ENCODE assay signal across 8 mouse cellular contexts in genomic region chr1:82320456-82320855, GRCm38 (mm10). TPM values are rescaled to one million over a fixed set of nuclear protein-coding genes. Genes with fewer than 3 reads are reported as not detected.
DNase-seq lines count a peak whose midpoint lies in the region; ATAC-seq and TF ChIP-seq lines count a peak whose summit lies in the region.
"Had no signal": no experiment of that assay in that cellular context is flagged by ENCODE, and none has a peak within 500 bp of the region (broad histone marks: within the 10 kb centered on the region; RNA-seq: fewer than 3 reads in every experiment).

No protein-coding gene starts in this region.

- H3K36me3 ChIP-seq in limb, embryonic 14.5 days (ENCODE audit: control insufficient read depth, insufficient read depth, low read length), result no peaks in the 10 kb centered on the region
- H3K36me3 ChIP-seq in limb, embryonic 10.5 days, result no peaks in the 10 kb centered on the region
- H3K36me3 ChIP-seq in forebrain, embryonic 16.5 days (ENCODE audit: control insufficient read depth, insufficient read depth), result no peaks in the 10 kb centered on the region
- H3K36me3 ChIP-seq: limb, embryonic 12.5 days had no signal

- H3K27ac ChIP-seq in limb, embryonic 14.5 days (replicated peaks; ENCODE audit: low read depth, low read length), result no peak overlapping the region
- no peak overlapping the region for H3K27ac ChIP-seq in limb, embryonic 10.5 days
- peak overlapping the region; percentile 61 for H3K27ac ChIP-seq in forebrain, embryonic 16.5 days (ENCODE audit: low read length)
- H3K27ac ChIP-seq: limb, embryonic 12.5 days had no signal

- no peaks in the 10 kb centered on the region for H3K9me3 ChIP-seq in limb, embryonic 14.5 days (ENCODE audit: control insufficient read depth, low read length)
- H3K9me3 ChIP-seq in limb, embryonic 10.5 days (replicated peaks), result no peaks in the 10 kb centered on the region
- no peaks in the 10 kb centered on the region for H3K9me3 ChIP-seq in forebrain, embryonic 16.5 days (ENCODE audit: control insufficient read depth, low read length)
- H3K9me3 ChIP-seq: limb, embryonic 12.5 days had no signal

- H3K4me2 ChIP-seq in limb, embryonic 14.5 days (replicated peaks; ENCODE audit: low read depth, low read length, severe bottlenecking), result no peak overlapping the region
- H3K4me2 ChIP-seq in forebrain, embryonic 16.5 days (ENCODE audit: low read length), result peak overlapping the region; percentile 25
- H3K4me2 ChIP-seq: limb, embryonic 12.5 days had no signal

- TF ChIP-seq POLR2A in limb, embryonic 14.5 days (IDR thresholded peaks at IDR 0.05; ENCODE audit: borderline replicate concordance, extremely low read depth, insufficient read depth, insufficient read length), result no peak

- 53% methylated on average over 6 of the region's 6 CpGs for WGBS in limb, embryonic 14.5 days
- WGBS in limb, embryonic 10.5 days, result 87% methylated on average over 6 of the region's 6 CpGs
- 35% methylated on average over 6 of the region's 6 CpGs for WGBS in forebrain, embryonic 16.5 days

- no peak overlapping the region for H3K9ac ChIP-seq in limb, embryonic 14.5 days (ENCODE audit: low read depth, low read length, severe bottlenecking)
- H3K9ac ChIP-seq in forebrain, embryonic 16.5 days (replicated peaks; ENCODE audit: low read depth, low read length), result no peak overlapping the region
- H3K9ac ChIP-seq: limb, embryonic 12.5 days had no signal

- H3K27me3 ChIP-seq in limb, embryonic 14.5 days (ENCODE audit: control insufficient read depth, insufficient read depth, low read length), result no peaks in the 10 kb centered on the region
- H3K27me3 ChIP-seq in limb, embryonic 10.5 days (ENCODE audit: low read depth, poor library complexity, severe bottlenecking), result no peaks in the 10 kb centered on the region
- H3K27me3 ChIP-seq in forebrain, embryonic 16.5 days (replicated peaks; ENCODE audit: control insufficient read depth, insufficient read depth, low read length), result no peaks in the 10 kb centered on the region
- H3K27me3 ChIP-seq: limb, embryonic 12.5 days had no signal

- no peak; the same call in 1 of the 2 replicates for ATAC-seq in limb, embryonic 14.5 days (ENCODE audit: low FRiP score, low read depth)
- ATAC-seq in forebrain, embryonic 16.5 days, result no peak

- H3K4me1 ChIP-seq in limb, embryonic 14.5 days (ENCODE audit: control insufficient read depth, insufficient read depth, low read length), result peaks cover 11% of the 10 kb centered on the region; the same call in 1 of the 2 replicates
- peaks cover 28% of the 10 kb centered on the region for H3K4me1 ChIP-seq in limb, embryonic 10.5 days
- peaks cover 31% of the 10 kb centered on the region for H3K4me1 ChIP-seq in forebrain, embryonic 16.5 days (replicated peaks; ENCODE audit: control insufficient read depth, insufficient read depth, low read length)

- no peak overlapping the region for H3K4me3 ChIP-seq in limb, embryonic 14.5 days (replicated peaks; ENCODE audit: low read length)
- H3K4me3 ChIP-seq in limb, embryonic 10.5 days, result no peak overlapping the region
- H3K4me3 ChIP-seq in forebrain, embryonic 16.5 days (replicated peaks; ENCODE audit: low read length), result no peak overlapping the region
- H3K4me3 ChIP-seq: limb, embryonic 12.5 days had no signal

- DNase-seq in limb, embryonic 14.5 days (ENCODE audit: low spot score), result peak; percentile 38
- no peak for DNase-seq in limb, embryonic 10.5 days (ENCODE audit: low spot score)
- DNase-seq in layer of hippocampus, postnatal 10 days (ENCODE audit: low spot score in 2 of 2), result peak; percentile 48 to 56
- peak; percentile 34 to 46 for DNase-seq in right cerebral cortex, postnatal 10 days (ENCODE audit: low spot score in 2 of 2)
- DNase-seq in spleen, postnatal 36 days (ENCODE audit: low spot score in 2 of 2), result no peak
- DNase-seq in gastrocnemius, postnatal 10 days, result no peak

RNA-seq across cellular contexts. Expression of gene Rhbdd1, which starts 4.2 kb away (rescaled TPM):
- 7.2 and 8.7 TPM in 2 replicates for polyA plus RNA-seq in limb, embryonic 14.5 days (2012; rRNA removed)
- 6.1 and 7.0 TPM in 2 replicates for polyA plus RNA-seq in limb, embryonic 14.5 days (2014; fragmentation: Nextera tagmentation; extraction: Ambion mirVana)
- 8.4 and 9.1 TPM in 2 replicates for polyA plus RNA-seq in limb, embryonic 10.5 days (2016; fragmentation: Nextera tagmentation; extraction: Ambion mirVana)
- polyA plus RNA-seq in forebrain, embryonic 16.5 days (2015; fragmentation: Nextera tagmentation; extraction: Ambion mirVana), result 4.6 and 5.8 TPM in 2 replicates
- total RNA-seq in layer of hippocampus, postnatal 10 days (2021), result 1 to 10 TPM; 5.8 to 5.9 TPM
- 10 to 100 TPM; 12.2 to 13.2 TPM for total RNA-seq in gastrocnemius, postnatal 10 days (2021)

RNA-seq across cellular contexts. Expression of gene Irs1, which starts 29.2 kb away (rescaled TPM):
- 19.7 and 26.1 TPM in 2 replicates for polyA plus RNA-seq in limb, embryonic 14.5 days (2012; rRNA removed)
- 11.8 and 13.8 TPM in 2 replicates for polyA plus RNA-seq in limb, embryonic 14.5 days (2014; fragmentation: Nextera tagmentation; extraction: Ambion mirVana)
- polyA plus RNA-seq in limb, embryonic 10.5 days (2016; fragmentation: Nextera tagmentation; extraction: Ambion mirVana), result 5.9 and 8.4 TPM in 2 replicates
- 9.2 and 11.0 TPM in 2 replicates for polyA plus RNA-seq in forebrain, embryonic 16.5 days (2015; fragmentation: Nextera tagmentation; extraction: Ambion mirVana)
- 10 to 100 TPM; 29.7 to 31.3 TPM for total RNA-seq in layer of hippocampus, postnatal 10 days (2021)
- total RNA-seq in gastrocnemius, postnatal 10 days (2021), result 10 to 100 TPM; 62.4 to 76.2 TPM

Comparison
In these comparisons a context has a peak if more than half of its experiments do, and no peak if none do; other contexts are left out.
1. DNase-seq: peak in limb, embryonic 14.5 days (single experiment), layer of hippocampus, postnatal 10 days (2 of 2) and right cerebral cortex, postnatal 10 days (2 of 2); none in limb, embryonic 10.5 days (single experiment), spleen, postnatal 36 days (0 of 2) and gastrocnemius, postnatal 10 days (single experiment).